Mouse (Mus musculus) hindbrain, embryonic 11.5 days (tissue): ENCODE measurements around the gene Cartpt. TPM values are rescaled to one million over a fixed set of nuclear protein-coding genes. Genes with fewer than 3 reads are reported as not detected.
"Not testable (repeated sequence)": the region's sequence is repeated elsewhere in the genome, so short reads cannot be mapped to it uniquely, and the experiment has no call there.

ENCODE experiments used
- ATAC-seq: fragments of 200-750 bp; cut with Nextera tagmentation; 2 replicates; pipeline ENCODE4 v1.8.0; 2017; ENCODE audit warnings: mild to moderate bottlenecking, moderate TSS enrichment, moderate library complexity; ENCODE audit not compliant: low FRiP score
- DNase-seq: peaks from one replicate; pipeline ENCODE4 v3.0.0-alpha.2; 2015; ENCODE audit warnings: low spot score
- H3K27ac ChIP-seq: fragments of 300-500 bp; sonication (generic); 2 replicates; pipeline ENCODE4 v1.5.1; 2014; ENCODE audit warnings: mild to moderate bottlenecking, low read depth, low read length
- H3K27me3 ChIP-seq: fragments of 300-500 bp; sonication (generic); 2 replicates; pipeline ENCODE4 v1.6.1; 2014; ENCODE audit warnings: mild to moderate bottlenecking, low read length, moderate library complexity, mixed read lengths; ENCODE audit not compliant: control insufficient read depth, insufficient read depth
- H3K36me3 ChIP-seq: fragments of 300-500 bp; sonication (generic); 2 replicates; pipeline ENCODE4 v1.6.1; 2014; ENCODE audit warnings: mild to moderate bottlenecking, low read length, moderate library complexity, mixed read lengths; ENCODE audit not compliant: control insufficient read depth, insufficient read depth
- H3K4me1 ChIP-seq: fragments of 300-500 bp; sonication (generic); replicated peaks from 2 replicates; pipeline ENCODE4 v1.6.1; 2014; ENCODE audit warnings: low read length, mixed read lengths; ENCODE audit not compliant: control insufficient read depth, insufficient read depth
- H3K4me2 ChIP-seq: fragments of 300-500 bp; sonication (generic); replicated peaks from 2 replicates; pipeline ENCODE4 v1.6.1; 2014; ENCODE audit warnings: mild to moderate bottlenecking, low read depth, low read length
- H3K4me3 ChIP-seq: fragments of 300-500 bp; sonication (generic); 2 replicates; pipeline ENCODE4 v1.5.1; 2014; ENCODE audit warnings: low read depth, low read length
- H3K9ac ChIP-seq: fragments of 300-500 bp; sonication (generic); 2 replicates; pipeline ENCODE4 v1.6.1; 2014; ENCODE audit warnings: low read depth, low read length
- H3K9me3 ChIP-seq: fragments of 300-500 bp; sonication (generic); 2 replicates; pipeline ENCODE4 v1.6.1; 2016; ENCODE audit warnings: low read length; ENCODE audit not compliant: control insufficient read depth
- WGBS: fragments of 180-500 bp; shearing (Covaris S2); extraction: QIAGEN DNeasy Blood & Tissue Kit; methylation state at CpG from one replicate; pipeline ENCODE4 v1.1.7; 2014; 5-methylcytosine and 5-hydroxymethylcytosine counted together
- polyA plus RNA-seq: library from polyadenylated mRNA; unstranded; fragments of >200 nt; fragmentation: Nextera tagmentation; extraction: Ambion mirVana; gene quantifications from 2 replicates; pipeline ENCODE4 v1.2.1, GENCODE M21; 2014

Cartpt gene
- polyA plus RNA-seq, 1 experiment from 2014 or later = 32.8 TPM

DNA sequence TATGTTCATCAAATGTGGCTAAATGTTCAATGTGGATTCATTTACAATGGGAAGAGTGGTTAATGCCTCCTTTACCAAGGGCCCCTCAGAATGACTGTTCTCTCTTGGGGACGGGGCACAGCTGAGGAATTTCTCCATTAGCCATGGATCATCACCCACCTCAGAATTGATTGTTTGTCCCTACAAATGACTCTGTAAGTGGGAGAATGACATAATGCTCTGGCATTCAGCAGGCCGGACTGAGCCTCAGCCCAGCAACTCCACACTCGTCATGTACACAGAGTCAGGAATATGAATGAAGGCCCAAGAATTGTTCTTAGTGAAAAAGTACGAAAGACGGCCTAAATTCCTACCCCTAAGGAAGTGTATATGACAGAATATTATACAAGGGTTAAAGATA is 25.4 kb upstream of the Cartpt start:
- WGBS = 47% methylated on average over 5 of the region's 5 CpGs
- peak; percentile 54 for DNase-seq
- ATAC-seq = peak; percentile 81

DNA sequence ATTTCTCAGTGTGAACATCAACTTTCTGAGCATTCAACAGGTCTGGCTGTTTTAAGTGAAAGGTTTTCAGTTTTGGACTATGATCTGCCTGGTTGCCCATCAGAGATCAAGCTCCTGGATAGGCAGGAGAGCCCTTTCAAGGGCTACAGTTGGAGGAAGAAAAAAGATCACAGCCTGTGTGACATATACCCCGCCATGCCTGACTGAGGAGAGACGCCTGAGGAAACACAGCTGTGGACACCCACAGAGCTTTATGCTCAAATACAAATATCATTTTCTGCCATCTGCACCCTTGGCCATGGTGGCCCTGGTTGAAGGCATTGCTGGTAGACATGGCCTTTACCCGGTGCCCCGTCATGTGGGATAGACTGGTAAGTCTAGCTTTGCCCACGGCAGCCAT is 14.7 kb upstream of the Cartpt start:
- Histone ChIP-seq H3K4me3 (no peak overlapping the region), H3K9me3 (no peaks in the 10 kb centered on the region), H3K27me3 (no peaks in the 10 kb centered on the region), H3K9ac (no peak overlapping the region), H3K4me2 (no peak overlapping the region), H3K4me1 (no peaks in the 10 kb centered on the region), H3K27ac (no peak overlapping the region), H3K36me3 (no peaks in the 10 kb centered on the region)
- WGBS = 74% methylated on average over 5 of the region's 5 CpGs
- ATAC-seq = no peak
- no peak for DNase-seq

More for the DNA sequence above, 25.4 kb upstream of the Cartpt start:
- Histone ChIP-seq H3K4me3 (no peak overlapping the region), H3K9ac (no peak overlapping the region), H3K9me3 (no peaks in the 10 kb centered on the region), H3K4me1 (0 out of 2 replicates have a peak, but pooled peaks cover 3% of the 10 kb centered on the region), H3K36me3 (no peaks in the 10 kb centered on the region), H3K27me3 (no peaks in the 10 kb centered on the region), H3K4me2 (no peak overlapping the region), H3K27ac (no peak overlapping the region)

DNA sequence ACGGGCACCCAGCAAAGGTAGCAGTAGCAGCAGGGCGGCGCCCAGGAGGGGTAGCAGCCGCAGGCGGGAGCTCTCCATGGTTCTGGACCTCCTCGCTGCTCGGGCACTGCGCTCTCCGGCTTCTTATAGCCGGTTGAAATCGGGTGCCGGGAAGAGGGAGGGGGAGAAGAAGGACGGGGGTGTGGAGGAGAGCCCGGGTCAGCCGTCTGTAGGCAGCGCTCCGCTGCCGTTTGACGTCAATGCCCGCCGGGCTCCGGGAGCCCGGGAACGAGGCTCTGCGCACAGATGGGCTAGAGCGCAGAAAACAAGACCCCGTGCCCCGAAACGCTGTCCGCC is 366 bp downstream of the Cartpt start:
- peak overlapping the region; percentile 50; the same call in 1 of the 2 replicates for H3K9ac ChIP-seq
- peak; percentile 79 for DNase-seq

DNA sequence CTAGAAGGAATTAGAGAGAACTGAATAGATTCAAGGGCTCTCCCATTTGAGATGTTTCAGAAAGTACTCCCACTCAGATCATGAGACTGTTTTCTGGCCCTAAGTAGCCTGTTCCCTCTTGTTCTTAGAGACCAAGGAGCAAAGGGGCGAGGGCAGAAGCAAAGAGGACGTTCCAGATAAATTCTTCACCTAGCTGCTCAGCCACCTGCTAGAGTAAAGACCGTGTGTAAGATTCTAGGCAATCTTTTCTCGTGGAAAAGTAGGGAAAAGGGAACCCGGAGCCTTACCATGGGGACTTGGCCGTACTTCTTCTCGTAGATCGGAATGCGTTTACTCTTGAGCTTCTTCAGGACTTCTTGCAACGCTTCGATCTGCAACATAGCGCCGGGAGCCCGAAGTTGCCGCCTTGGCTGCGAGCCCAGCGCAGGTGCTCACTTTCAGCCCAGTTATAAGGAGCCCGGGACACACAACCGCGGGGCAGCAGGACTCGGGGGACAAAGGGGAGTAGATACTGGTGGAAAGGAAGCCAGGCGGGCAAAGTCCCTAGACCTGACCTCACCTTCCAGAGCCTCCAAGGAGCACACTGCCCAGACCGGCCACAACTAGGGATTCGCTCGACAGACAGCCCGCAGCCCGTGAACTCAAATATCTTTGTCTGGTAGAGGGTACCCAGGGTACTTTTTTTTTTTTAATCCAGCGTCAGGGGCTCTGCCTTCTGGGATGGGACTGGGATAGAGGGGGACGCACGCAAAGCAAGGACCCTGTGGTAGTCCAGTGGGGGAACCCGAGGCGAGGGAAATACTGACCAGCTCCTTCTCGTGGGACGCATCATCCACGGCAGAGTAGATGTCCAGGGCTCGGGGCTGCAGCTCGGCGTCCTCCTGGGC is 978 bp downstream of the Cartpt start:
- 7% methylated on average over 38 of the region's 38 CpGs for WGBS

More for the DNA sequence above, 366 bp downstream of the Cartpt start:
- Histone ChIP-seq H3K27me3 (peaks cover 19% of the 10 kb centered on the region), H3K27ac (no peak overlapping the region), H3K9me3 (no peaks in the 10 kb centered on the region), H3K4me2 (peak overlapping the region; percentile 76), H3K4me1 (no peaks in the 10 kb centered on the region), H3K36me3 (no peaks in the 10 kb centered on the region), H3K4me3 (peak overlapping the region; percentile 40)
- under 1% methylated on average over 30 of the region's 30 CpGs for WGBS
- ATAC-seq = peak; percentile 71

DNA sequence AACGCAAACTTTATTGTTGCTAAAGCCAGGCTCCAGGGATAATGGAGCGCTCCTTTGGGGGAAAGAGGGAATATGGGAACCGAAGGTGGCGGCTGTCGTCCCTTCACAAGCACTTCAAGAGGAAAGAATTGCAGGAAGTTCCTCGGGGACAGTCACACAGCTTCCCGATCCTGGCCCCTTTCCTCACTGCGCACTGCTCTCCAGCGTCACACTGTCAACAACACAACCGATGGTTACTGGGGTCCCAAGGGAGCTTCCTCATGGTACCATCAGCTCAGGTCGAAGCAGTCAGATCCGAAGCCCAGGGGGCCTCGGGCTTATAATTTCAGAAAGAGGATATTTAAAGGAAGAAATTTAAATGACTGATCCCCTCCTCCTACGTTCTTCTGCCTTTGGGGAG is 2.1 kb downstream of the Cartpt start:
- no peaks in the 10 kb centered on the region for H3K36me3 ChIP-seq
- H3K27ac ChIP-seq = no peak overlapping the region
- H3K9me3 ChIP-seq = no peaks in the 10 kb centered on the region
- H3K4me3 ChIP-seq = no peak overlapping the region
- no peak for ATAC-seq
- DNase-seq = peak; percentile 18
- H3K9ac ChIP-seq = no peak overlapping the region
- H3K4me2 ChIP-seq = no peak overlapping the region
- peaks cover 19% of the 10 kb centered on the region for H3K27me3 ChIP-seq
- WGBS = 24% methylated on average over 14 of the region's 14 CpGs
- H3K4me1 ChIP-seq = no peaks in the 10 kb centered on the region

More for the DNA sequence above, 978 bp downstream of the Cartpt start:
- H3K9me3 ChIP-seq = no peaks in the 10 kb centered on the region
- no peak overlapping the region for H3K27ac ChIP-seq
- peak overlapping the region; percentile 50; the same call in 1 of the 2 replicates for H3K9ac ChIP-seq
- H3K4me2 ChIP-seq = peak overlapping the region; percentile 76
- peak overlapping the region; percentile 40 for H3K4me3 ChIP-seq
- ATAC-seq (no peak), DNase-seq (peak; percentile 37)
- no peaks in the 10 kb centered on the region for H3K4me1 ChIP-seq
- no peaks in the 10 kb centered on the region for H3K36me3 ChIP-seq
- peaks cover 19% of the 10 kb centered on the region for H3K27me3 ChIP-seq

DNA sequence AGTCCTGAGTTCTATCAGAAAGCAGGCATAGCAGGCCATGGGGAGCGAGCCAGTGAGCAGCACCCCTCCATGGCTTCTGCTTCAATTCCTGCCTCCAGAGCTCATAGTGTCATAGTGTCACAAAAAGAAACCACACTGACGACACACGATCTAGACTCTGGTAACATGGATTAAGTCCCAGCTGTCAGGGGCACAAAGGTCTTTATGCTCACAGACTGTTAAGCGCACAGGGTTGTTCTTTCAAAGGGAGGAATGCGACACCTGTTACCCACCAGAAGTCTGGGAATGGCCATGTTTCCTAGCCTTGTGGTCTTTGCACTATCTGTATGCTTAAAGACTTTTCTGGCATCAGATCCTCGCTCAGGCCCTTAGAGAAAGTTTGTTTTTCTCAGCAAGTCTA is 15.3 kb downstream of the Cartpt start:
- Histone ChIP-seq H3K4me2 (no peak overlapping the region), H3K4me1 (no peaks in the 10 kb centered on the region), H3K9me3 (no peaks in the 10 kb centered on the region), H3K36me3 (no peaks in the 10 kb centered on the region), H3K9ac (no peak overlapping the region), H3K4me3 (no peak overlapping the region), H3K27ac (no peak overlapping the region), H3K27me3 (no peaks in the 10 kb centered on the region)
- WGBS = 72% methylated on average over 6 of the region's 6 CpGs
- ATAC-seq = no peak
- no peak for DNase-seq

DNA sequence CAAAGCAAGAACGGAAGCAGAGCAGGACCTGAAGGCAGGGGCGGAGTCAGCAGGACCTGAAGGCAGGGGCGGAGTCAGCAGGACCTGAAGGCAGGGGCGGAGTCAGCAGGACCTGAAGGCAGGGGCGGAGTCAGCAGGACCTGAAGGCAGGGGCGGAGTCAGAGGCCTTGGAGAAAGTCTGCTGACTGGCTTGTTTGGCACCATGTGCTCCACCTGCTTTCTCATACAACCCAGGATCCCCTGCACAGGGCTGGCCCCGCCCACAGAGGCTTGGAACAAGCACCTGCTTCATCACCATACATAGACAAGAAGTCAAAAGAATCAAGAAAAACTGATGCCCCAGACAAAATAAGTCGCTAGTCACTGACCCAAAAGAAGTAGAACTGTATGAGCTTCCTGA is 19.1 kb downstream of the Cartpt start:
- H3K27me3 ChIP-seq, H3K9ac ChIP-seq, H3K36me3 ChIP-seq, H3K4me1 ChIP-seq, H3K4me2 ChIP-seq, DNase-seq, ATAC-seq, H3K27ac ChIP-seq, H3K4me3 ChIP-seq, H3K9me3 ChIP-seq: not testable (repeated sequence)
- WGBS = 79% methylated on average over 8 of the region's 8 CpGs

DNA sequence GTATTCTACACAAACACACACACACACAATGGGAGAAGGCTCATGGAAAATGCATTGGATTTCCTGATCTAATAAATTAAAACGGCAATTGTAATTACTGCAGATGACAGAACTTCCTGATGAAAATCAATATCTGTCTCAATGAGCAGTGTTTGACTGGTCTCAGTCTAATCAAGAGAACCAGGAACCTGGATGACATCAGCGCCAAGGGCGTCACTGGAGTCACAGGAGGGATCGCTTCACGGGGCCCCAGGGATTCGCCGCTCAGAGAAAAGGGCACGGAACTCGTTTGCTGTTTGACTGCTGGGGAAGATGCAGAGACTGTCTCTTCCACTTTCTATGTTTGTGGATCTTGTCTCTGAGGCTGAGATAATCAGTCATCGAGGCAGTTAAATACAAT is 21.2 kb downstream of the Cartpt start:
- Histone ChIP-seq H3K36me3 (no peaks in the 10 kb centered on the region), H3K27ac (no peak overlapping the region), H3K9ac (no peak overlapping the region), H3K4me3 (no peak overlapping the region), H3K9me3 (no peaks in the 10 kb centered on the region), H3K4me1 (no peaks in the 10 kb centered on the region), H3K4me2 (no peak overlapping the region), H3K27me3 (no peaks in the 10 kb centered on the region)
- DNase-seq (peak; percentile 37), ATAC-seq (peak; percentile 54; the same call in 1 of the 2 replicates)
- WGBS = 69% methylated on average over 10 of the region's 10 CpGs

DNA sequence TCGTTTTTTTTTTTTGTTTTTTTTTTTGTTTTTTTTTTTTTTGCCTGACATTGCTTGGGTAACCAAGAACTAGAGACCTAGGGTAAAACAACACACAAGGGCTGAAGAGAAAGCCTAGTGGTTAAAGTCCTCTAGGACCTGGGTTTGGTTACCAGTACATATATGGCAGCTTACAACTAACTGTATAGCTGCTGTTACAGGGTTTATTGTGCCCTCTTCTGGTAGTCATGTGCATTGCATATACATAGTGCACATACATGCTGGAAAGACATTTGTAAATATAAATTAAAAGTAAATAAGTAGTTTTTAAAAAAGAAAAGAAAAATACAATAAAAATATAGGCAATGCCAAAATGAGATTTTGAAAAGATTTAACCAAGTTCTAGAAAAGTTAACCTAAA is 28.8 kb downstream of the Cartpt start:
- Histone ChIP-seq H3K27ac (no peak overlapping the region), H3K9me3 (no peaks in the 10 kb centered on the region), H3K36me3 (no peaks in the 10 kb centered on the region), H3K9ac (no peak overlapping the region), H3K4me2 (no peak overlapping the region), H3K4me1 (no peaks in the 10 kb centered on the region), H3K4me3 (no peak overlapping the region), H3K27me3 (no peaks in the 10 kb centered on the region)
- 71% methylated on average over 1 of the region's 1 CpGs for WGBS
- ATAC-seq = no peak
- DNase-seq = no peak
